In genomic region chr5:72155686-72156085, GRCm38 (mm10) we compare ENCODE assay signal across 8 mouse cellular contexts. TPM values are rescaled to one million over a fixed set of nuclear protein-coding genes. Genes with fewer than 3 reads are reported as not detected.
DNase-seq lines count a peak whose midpoint lies in the region; ATAC-seq and TF ChIP-seq lines count a peak whose summit lies in the region.
"Not testable (repeated sequence)": the region's sequence is repeated elsewhere in the genome, so short reads cannot be mapped to it uniquely, and the experiment has no call there.

No protein-coding gene starts in this region.

- H3K27ac ChIP-seq in ES-E14 (ENCODE audit: insufficient read depth, low read depth, low read length, poor library complexity, severe bottlenecking); intestine, postnatal 0 days (ENCODE audit: low read depth, low read length); layer of hippocampus, adult 2 months; liver, postnatal 0 days (ENCODE audit: low read depth): not testable (repeated sequence)
- 0 out of 2 replicates have a peak overlapping the region, but pooled peaks have one; percentile 43 for H3K27ac ChIP-seq in limb, embryonic 15.5 days

- TF ChIP-seq EP300 in liver, postnatal 0 days (IDR thresholded peaks at IDR 0.05; ENCODE audit: low read depth): not testable (repeated sequence)

- not testable (repeated sequence) for H3K4me3 ChIP-seq in E14TG2a.4 (replicated peaks; ENCODE audit: low read length); ES-E14 (ENCODE audit: insufficient read depth in 1 of 2, low read depth in 1 of 2, low read length in 2 of 2, poor library complexity in 1 of 2, severe bottlenecking in 1 of 2); intestine, postnatal 0 days (ENCODE audit: low read depth, low read length); layer of hippocampus, adult 2 months; limb, embryonic 15.5 days; liver, postnatal 0 days (ENCODE audit: low read depth, low read length)

- TF ChIP-seq CTCF in E14TG2a.4 (conservative IDR thresholded peaks at IDR 0.05; ENCODE audit: low read length): peak; percentile 24
- TF ChIP-seq CTCF in intestine, postnatal 0 days (IDR thresholded peaks at IDR 0.05; ENCODE audit: low read depth): 0 out of 2 replicates have a peak, but pooled peaks have one; percentile 13
- peak; percentile 37 for TF ChIP-seq CTCF in layer of hippocampus, adult 2 months (conservative IDR thresholded peaks at IDR 0.05)
- 0 out of 2 replicates have a peak, but pooled peaks have one; percentile 15 for TF ChIP-seq CTCF in liver, postnatal 0 days (IDR thresholded peaks at IDR 0.05; ENCODE audit: low read depth)

- not testable (repeated sequence) for H3K9ac ChIP-seq in ES-E14 (ENCODE audit: insufficient read depth, low read depth, low read length, poor library complexity, severe bottlenecking); intestine, postnatal 0 days (ENCODE audit: low read depth, low read length); limb, embryonic 15.5 days; liver, postnatal 0 days (replicated peaks)

- H3K4me2 ChIP-seq in intestine, postnatal 0 days (replicated peaks; ENCODE audit: low read depth); limb, embryonic 15.5 days; liver, postnatal 0 days (ENCODE audit: low read depth, low read length): not testable (repeated sequence)

- not testable (repeated sequence) for H3K27me3 ChIP-seq in E14TG2a.4 (ENCODE audit: insufficient read depth, low read length); intestine, postnatal 0 days (replicated peaks; ENCODE audit: control insufficient read depth, insufficient read depth, low read length); limb, embryonic 15.5 days; liver, postnatal 0 days (ENCODE audit: insufficient read depth, low read length)

- in situ Hi-C loops in ES-E14 (cut with MboI; ENCODE audit: low sequenced_read_pairs in 2 of 2, unreplicated experiment in 2 of 2): not testable (repeated sequence)

- DNase-seq in ES-E14 (ENCODE audit: low read depth, low spot score) (peak; percentile 50), R1 (ENCODE audit: low read depth, low spot score) (peak; percentile 92), ZHBTc4 (ENCODE audit: low read depth, low spot score) (peak; percentile 86)
- not testable (repeated sequence) for DNase-seq in layer of hippocampus, adult 2 months (ENCODE audit: low spot score in 2 of 2); liver, postnatal 0 days

- not testable (repeated sequence) for ATAC-seq in intestine, postnatal 0 days; limb, embryonic 15.5 days (ENCODE audit: insufficient number of reproducible peaks, low FRiP score, low TSS enrichment, low read depth); liver, postnatal 0 days

- WGBS in intestine, postnatal 0 days: 83% methylated on average over 3 of the region's 3 CpGs
- 76% methylated on average over 3 of the region's 3 CpGs for WGBS in limb, embryonic 15.5 days
- WGBS in liver, postnatal 0 days (ENCODE audit: insufficient replicate concordance): 83% methylated on average over 3 of the region's 3 CpGs

- H3K4me1 ChIP-seq in E14TG2a.4 (replicated peaks; ENCODE audit: low read depth, low read length); ES-E14 (ENCODE audit: control insufficient read depth in 2 of 2, insufficient read depth in 2 of 2, low read length in 2 of 2, poor library complexity in 1 of 2); intestine, postnatal 0 days (replicated peaks; ENCODE audit: control insufficient read depth, insufficient read depth, low read length); limb, embryonic 15.5 days; liver, postnatal 0 days (ENCODE audit: insufficient read depth): not testable (repeated sequence)

- peaks cover 39% of the 10 kb centered on the region for H3K36me3 ChIP-seq in E14TG2a.4 (ENCODE audit: insufficient read depth, low read length)
- peaks cover 17% of the 10 kb centered on the region for H3K36me3 ChIP-seq in ES-E14 (ENCODE audit: control insufficient read depth, insufficient read depth, low read length, poor library complexity, severe bottlenecking)
- peaks cover 22% of the 10 kb centered on the region for H3K36me3 ChIP-seq in intestine, postnatal 0 days (ENCODE audit: control insufficient read depth, insufficient read depth)
- peaks cover 36% of the 10 kb centered on the region for H3K36me3 ChIP-seq in limb, embryonic 15.5 days
- peaks cover 20% of the 10 kb centered on the region for H3K36me3 ChIP-seq in liver, postnatal 0 days (replicated peaks; ENCODE audit: insufficient read depth, low read length)

- not testable (repeated sequence) for H3K9me3 ChIP-seq in E14TG2a.4 (ENCODE audit: low read length); ES-E14 (ENCODE audit: control insufficient read depth, insufficient read depth, low read depth, low read length); intestine, postnatal 0 days (ENCODE audit: control insufficient read depth); limb, embryonic 15.5 days; liver, postnatal 0 days (ENCODE audit: low read length)

RNA-seq across cellular contexts. Expression of gene Commd8, which starts 12.3 kb away (rescaled TPM):
- total RNA-seq in ES-E14 (2012; rRNA removed): 32.2 and 52.2 TPM in 2 replicates
- polyA plus RNA-seq in intestine, postnatal 0 days (2015; fragmentation: Nextera tagmentation; extraction: Ambion mirVana): 115 and 116 TPM in 2 replicates
- 100 to 1,000 TPM; 105 to 113 TPM for total RNA-seq in layer of hippocampus, adult 2 months (2021)
- 157 and 177 TPM in 2 replicates for polyA plus RNA-seq in limb, embryonic 15.5 days (2015; fragmentation: Nextera tagmentation; extraction: Ambion mirVana)
- 49.4 and 55.0 TPM in 2 replicates for polyA plus RNA-seq in liver, postnatal 0 days (2015; fragmentation: Nextera tagmentation; extraction: Ambion mirVana)
